Mouse (Mus musculus): ENCODE data around the gene Zfp462. TPM values are rescaled to one million over a fixed set of nuclear protein-coding genes. Genes with fewer than 3 reads are reported as not detected.

The Zfp462 gene
- total and polyA plus RNA-seq, 3 experiments = not detected

GRCm38 (mm10) chr4:55084080-55084688 is 139.3 kb downstream of the Zfp462 start:
- dilution Hi-C loops (cut with MboI; ENCODE audit: extremely low pct_ligation_motif_present, extremely low pct_unique_long_range_greater_than_20kb, low sequenced_read_pairs) = no loop called here
- H3K79me2 ChIP-seq (replicated peaks; ENCODE audit: control insufficient read depth, extremely low read depth, insufficient read depth, poor library complexity, severe bottlenecking) = no peaks in the 10 kb centered on the region

DNA sequence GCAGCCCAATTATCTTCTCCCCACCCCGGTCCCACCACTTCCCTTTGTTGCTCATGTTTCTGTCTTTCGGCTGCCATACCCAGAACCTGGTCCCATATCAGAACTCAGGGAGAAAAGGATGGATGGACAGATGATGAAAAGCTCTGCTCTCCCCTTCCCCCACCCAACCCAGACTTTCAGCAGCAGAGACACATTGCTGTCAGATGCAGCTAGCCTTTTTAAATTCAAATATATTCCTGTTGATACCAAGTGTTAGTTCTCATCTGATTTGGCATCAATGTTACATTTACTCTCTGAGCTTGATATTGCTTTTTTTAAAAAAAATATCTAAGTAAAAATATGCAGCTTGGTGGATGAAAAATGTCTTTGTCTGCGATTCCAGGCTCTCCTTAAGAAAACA is 143.3 kb downstream of the Zfp462 start:
- dilution Hi-C loops (cut with MboI; ENCODE audit: extremely low pct_ligation_motif_present, extremely low pct_unique_long_range_greater_than_20kb, low sequenced_read_pairs) (no loop called here), in situ Hi-C loops (cut with MboI; ENCODE audit: low pct_ligation_motif_present, low pct_unique_long_range_greater_than_20kb, low sequenced_read_pairs) (no loop called here)
- no peak for TF ChIP-seq MEF2A (IDR thresholded peaks at IDR 0.05; ENCODE audit: borderline replicate concordance, low read depth, low read length)
- TF ChIP-seq HCFC1 (IDR thresholded peaks at IDR 0.05; ENCODE audit: low read depth, low read length) = no peak
- no peak for TF ChIP-seq SIN3A (IDR thresholded peaks at IDR 0.05; ENCODE audit: low read length)
- TF ChIP-seq USF1 (IDR thresholded peaks at IDR 0.05; ENCODE audit: low read depth, low read length) = no peak
- TF ChIP-seq MAX (IDR thresholded peaks at IDR 0.05; ENCODE audit: low read length) = no peak
- TF ChIP-seq CHD1 (IDR thresholded peaks at IDR 0.05; ENCODE audit: low read depth, low read length) = no peak
- no peak for TF ChIP-seq RCOR1 (conservative IDR thresholded peaks at IDR 0.05; ENCODE audit: low read depth, low read length)
- TF ChIP-seq TCF12 (IDR thresholded peaks at IDR 0.05; ENCODE audit: low read depth, low read length) = no peak
- TF ChIP-seq BHLHE40 (IDR thresholded peaks at IDR 0.05; ENCODE audit: low read depth, low read length) = no peak
- Histone ChIP-seq H3K4me2 (ENCODE audit: insufficient read depth, low read depth, poor library complexity, severe bottlenecking) (no peak overlapping the region), H3K4me3 (replicated peaks in 1 of 3; ENCODE audit: low read depth in 2 of 3, low read length in 2 of 3, poor library complexity in 1 of 3) (no peak overlapping the region), H3K27me3 (replicated peaks) (no peaks in the 10 kb centered on the region), H3K27ac (ENCODE audit: insufficient read depth, low read depth) (no peak overlapping the region), H3K4me1 (ENCODE audit: control insufficient read depth in 1 of 2, insufficient read depth in 2 of 2) (no peaks in the 10 kb centered on the region), H3K9me3 (replicated peaks; ENCODE audit: low read length) (no peaks in the 10 kb centered on the region), H3K9ac (ENCODE audit: insufficient read depth, low read depth) (no peak overlapping the region), H3K36me3 (replicated peaks in 1 of 2; ENCODE audit: control insufficient read depth in 1 of 2, insufficient read depth in 1 of 2, low read length in 1 of 2) (no peaks in the 10 kb centered on the region), H3K79me2 (replicated peaks; ENCODE audit: control insufficient read depth, extremely low read depth, insufficient read depth, poor library complexity, severe bottlenecking) (no peaks in the 10 kb centered on the region)
- no peak for DNase-seq (ENCODE audit: extremely low read depth)

More at GRCm38 (mm10) chr4:55084080-55084688, 139.3 kb downstream of the Zfp462 start:
- DNase-seq (ENCODE audit: extremely low read depth) = no peak
- in situ Hi-C loops (cut with MboI; ENCODE audit: low pct_ligation_motif_present, low pct_unique_long_range_greater_than_20kb, low sequenced_read_pairs) = no loop called here
- Histone ChIP-seq H3K9me3 (replicated peaks; ENCODE audit: low read length) (no peaks in the 10 kb centered on the region), H3K36me3 (replicated peaks in 1 of 2; ENCODE audit: control insufficient read depth in 1 of 2, insufficient read depth in 1 of 2, low read length in 1 of 2) (no peaks in the 10 kb centered on the region), H3K4me2 (ENCODE audit: insufficient read depth, low read depth, poor library complexity, severe bottlenecking) (no peak overlapping the region), H3K4me3 (replicated peaks in 1 of 3; ENCODE audit: low read depth in 2 of 3, low read length in 2 of 3, poor library complexity in 1 of 3) (no peak overlapping the region), H3K9ac (ENCODE audit: insufficient read depth, low read depth) (no peak overlapping the region), H3K27me3 (replicated peaks) (no peaks in the 10 kb centered on the region), H3K27ac (ENCODE audit: insufficient read depth, low read depth) (no peak overlapping the region), H3K4me1 (ENCODE audit: control insufficient read depth in 1 of 2, insufficient read depth in 2 of 2) (no peaks in the 10 kb centered on the region)
- TF ChIP-seq SMC3 (IDR thresholded peaks at IDR 0.05; ENCODE audit: low read depth, low read length) (no peak), ZNF384 (IDR thresholded peaks at IDR 0.05; ENCODE audit: low read depth, low read length) (no peak), SIN3A (IDR thresholded peaks at IDR 0.05; ENCODE audit: low read length) (no peak), JUND (conservative IDR thresholded peaks at IDR 0.05; ENCODE audit: low read depth, low read length) (no peak), GABPA (IDR thresholded peaks at IDR 0.05; ENCODE audit: insufficient replicate concordance, low read depth, low read length) (no peak), HCFC1 (IDR thresholded peaks at IDR 0.05; ENCODE audit: low read depth, low read length) (no peak), MEF2A (IDR thresholded peaks at IDR 0.05; ENCODE audit: borderline replicate concordance, low read depth, low read length) (no peak), USF2 (conservative IDR thresholded peaks at IDR 0.05; ENCODE audit: low read depth, low read length) (no peak), CTCF (conservative IDR thresholded peaks at IDR 0.05 in 1 of 2, IDR thresholded peaks at IDR 0.05 in 1 of 2; ENCODE audit: low read depth in 2 of 2, low read length in 2 of 2) (no peak), CHD1 (IDR thresholded peaks at IDR 0.05; ENCODE audit: low read depth, low read length) (no peak), NRF1 (IDR thresholded peaks at IDR 0.05; ENCODE audit: low read depth, low read length) (no peak), JUN (IDR thresholded peaks at IDR 0.05; ENCODE audit: insufficient read depth, low read depth, low read length) (no peak), EP300 (IDR thresholded peaks at IDR 0.05; ENCODE audit: low read length) (no peak), RCOR1 (conservative IDR thresholded peaks at IDR 0.05; ENCODE audit: low read depth, low read length) (no peak), TBP (conservative IDR thresholded peaks at IDR 0.05; ENCODE audit: low read depth, low read length) (no peak), ZC3H11A (IDR thresholded peaks at IDR 0.05; ENCODE audit: low read depth, low read length) (no peak), MYC (IDR thresholded peaks at IDR 0.05; ENCODE audit: low read depth, low read length) (no peak), TCF12 (IDR thresholded peaks at IDR 0.05; ENCODE audit: low read depth, low read length) (no peak), USF1 (IDR thresholded peaks at IDR 0.05; ENCODE audit: low read depth, low read length) (no peak)
